Mouse (Mus musculus) liver, adult 2 months (tissue): Measurements from ENCODE around the gene Myl9. TPM values are rescaled to one million over a fixed set of nuclear protein-coding genes. Genes with fewer than 3 reads are reported as not detected.
"Not testable (repeated sequence)": the region's sequence is repeated elsewhere in the genome, so short reads cannot be mapped to it uniquely, and the experiment has no call there.

Source experiments
- DNase-seq: peaks from one replicate; pipeline ENCODE4 v3.0.0-alpha.2; 2011; ENCODE audit warnings: low read depth, low spot score; ENCODE audit errors: extremely low read depth
- H3K27ac ChIP-seq: fragments of 200-500 bp; replicated peaks from 2 replicates; pipeline ENCODE4 v1.5.1; 2012; ENCODE audit warnings: low read depth, mild to moderate bottlenecking, control low read depth, inconsistent platforms, low read length; ENCODE audit not compliant: insufficient read depth
- H3K27me3 ChIP-seq: fragments of 200-500 bp; 2 replicates; pipeline ENCODE4 v1.6.1; 2012; ENCODE audit warnings: mild to moderate bottlenecking, moderate library complexity, low read length, inconsistent platforms; ENCODE audit not compliant: control insufficient read depth, insufficient read depth
- H3K36me3 ChIP-seq: fragments of 200-500 bp; 2 replicates; pipeline ENCODE4 v1.6.1; 2012; ENCODE audit warnings: low read length, inconsistent platforms; ENCODE audit not compliant: control insufficient read depth, insufficient read depth
- H3K4me1 ChIP-seq: fragments of 200-500 bp; 2 replicates; pipeline ENCODE4 v1.6.1; 2011; ENCODE audit warnings: low read length; ENCODE audit not compliant: control insufficient read depth, insufficient read depth
- H3K4me3 ChIP-seq: fragments of 200-500 bp; 2 replicates; pipeline ENCODE4 v1.5.1; 2011; ENCODE audit warnings: low read depth, mild to moderate bottlenecking, control low read depth, low read length, moderate library complexity; ENCODE audit not compliant: insufficient read depth
- H3K79me2 ChIP-seq: fragments of 200-500 bp; 2 replicates; pipeline ENCODE4 v1.6.1; 2012; ENCODE audit warnings: inconsistent platforms, mild to moderate bottlenecking, low read length, moderate library complexity; ENCODE audit not compliant: control insufficient read depth, insufficient read depth
- H3K9ac ChIP-seq: fragments of 200-500 bp; 2 replicates; pipeline ENCODE4 v1.6.1; 2012; ENCODE audit warnings: low read depth, mild to moderate bottlenecking, control low read depth, inconsistent platforms, low read length
- CTCF ChIP-seq: fragments of 200-500 bp; IDR thresholded peaks from 2 replicates; pipeline ENCODE4 v1.5.1; 2011; ENCODE audit warnings: low read depth, low read length, control low read depth
- POLR2A ChIP-seq: fragments of 200-500 bp; IDR thresholded peaks from 2 replicates; pipeline ENCODE4 v1.6.1; 2011; ENCODE audit warnings: low read length, control low read depth; ENCODE audit not compliant: insufficient read depth; ENCODE audit errors: extremely low read depth
- WGBS: fragments of 180-500 bp; shearing (Covaris S2); methylation state at CpG from one replicate; pipeline ENCODE4 v1.1.7; 2018; 5-methylcytosine and 5-hydroxymethylcytosine counted together
- polyA plus RNA-seq: library from polyadenylated mRNA; depleted of rRNA; stranded (reverse); fragments of >200 nt; gene quantifications from 2 replicates; pipeline ENCODE4 v1.2.3, GENCODE M21; 2012
- total RNA-seq: library from RNA; depleted of rRNA; stranded (reverse); fragments of >200 nt; gene quantifications from 2 replicates; pipeline ENCODE4 v1.2.3, GENCODE M21; 2014

Myl9 gene
- total and polyA plus RNA-seq, 2 experiments = 4.6 to 5.6 TPM

DNA sequence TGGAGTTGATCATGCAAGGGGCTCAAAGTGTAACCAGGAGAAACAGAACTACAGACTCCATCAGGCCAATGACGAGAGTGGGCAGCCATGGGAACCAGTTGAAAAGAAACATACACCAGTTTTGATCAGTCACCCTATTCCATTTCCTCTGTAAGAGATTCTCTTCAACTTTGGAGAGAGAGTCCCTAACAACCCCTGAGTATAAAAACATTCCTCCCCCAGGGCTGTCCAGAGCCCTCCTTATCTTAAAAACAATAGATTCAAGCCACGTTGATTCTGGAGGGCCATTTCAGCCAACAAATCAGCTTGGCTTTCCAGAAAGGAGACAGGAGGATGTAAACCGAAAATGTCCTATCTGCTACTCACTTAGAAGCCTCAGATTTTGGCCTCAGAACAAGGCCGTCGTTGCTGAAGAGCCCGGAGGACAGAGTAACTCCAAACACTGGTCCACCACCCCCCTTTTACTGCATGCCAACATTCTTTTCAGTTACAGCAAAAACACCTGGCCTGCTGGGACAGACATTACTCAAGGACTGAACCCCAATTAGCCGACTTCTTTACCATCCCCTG is 8.9 kb downstream of the Myl9 start:
- DNase-seq = no peak

DNA sequence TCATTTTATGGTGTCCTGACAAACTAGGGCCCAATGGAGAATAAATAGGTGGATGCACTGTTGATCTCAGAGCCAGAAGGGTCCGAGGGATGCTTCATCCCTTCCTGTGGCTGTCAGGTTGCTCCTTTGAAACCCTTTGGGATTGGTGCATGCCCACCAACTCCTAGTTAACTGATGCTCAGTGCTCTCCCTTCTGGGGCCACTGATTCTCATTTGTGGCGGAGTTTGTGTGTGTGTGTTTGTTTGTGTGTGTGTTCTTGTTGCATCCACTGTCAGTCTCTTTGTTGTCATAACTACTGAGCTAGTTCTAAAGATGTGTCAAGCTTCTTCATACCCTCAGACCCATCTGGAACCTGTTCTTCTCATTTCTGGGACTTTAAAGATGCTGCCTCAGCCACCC is 9.7 kb downstream of the Myl9 start:
- H3K27ac ChIP-seq = no peak overlapping the region
- H3K4me1 ChIP-seq = no peaks in the 10 kb centered on the region
- no peak for TF ChIP-seq CTCF
- no peak for TF ChIP-seq POLR2A
- H3K27me3 ChIP-seq = no peaks in the 10 kb centered on the region
- WGBS = 95% methylated on average over 2 of the region's 2 CpGs
- no peak overlapping the region for H3K9ac ChIP-seq
- no peaks in the 10 kb centered on the region for H3K36me3 ChIP-seq
- H3K79me2 ChIP-seq = no peaks in the 10 kb centered on the region
- no peak overlapping the region for H3K4me3 ChIP-seq
- DNase-seq = no peak

More for the DNA sequence above, 8.9 kb downstream of the Myl9 start:
- Histone ChIP-seq H3K36me3 (no peaks in the 10 kb centered on the region), H3K4me1 (no peaks in the 10 kb centered on the region), H3K27me3 (no peaks in the 10 kb centered on the region), H3K79me2 (no peaks in the 10 kb centered on the region), H3K9ac (no peak overlapping the region), H3K27ac (no peak overlapping the region), H3K4me3 (no peak overlapping the region)
- no peak for TF ChIP-seq POLR2A
- no peak for TF ChIP-seq CTCF
- WGBS = 57% methylated on average over 7 of the region's 7 CpGs

DNA sequence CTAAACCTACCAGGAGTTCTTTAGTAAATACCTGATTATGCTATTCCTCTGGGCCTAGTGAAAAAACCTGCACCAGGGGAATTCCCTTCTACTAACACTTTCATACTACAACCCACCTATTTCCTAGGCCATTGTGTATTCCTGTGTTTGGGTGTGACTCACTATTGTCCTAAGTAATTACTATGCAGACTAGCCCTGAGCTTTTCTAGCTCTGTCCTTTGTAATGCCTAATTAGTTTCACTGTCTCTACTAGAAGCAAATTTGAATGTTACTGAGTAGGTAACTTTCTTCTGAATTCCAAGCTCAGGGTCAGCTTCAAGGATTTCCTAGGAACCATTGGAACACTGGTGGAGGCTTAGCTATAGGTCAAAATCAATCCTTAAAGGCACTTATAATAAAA is 11.1 kb downstream of the Myl9 start:
- not testable (repeated sequence) for DNase-seq, H3K9ac ChIP-seq, H3K36me3 ChIP-seq, H3K27ac ChIP-seq, H3K4me3 ChIP-seq, H3K4me1 ChIP-seq, H3K27me3 ChIP-seq, H3K79me2 ChIP-seq

DNA sequence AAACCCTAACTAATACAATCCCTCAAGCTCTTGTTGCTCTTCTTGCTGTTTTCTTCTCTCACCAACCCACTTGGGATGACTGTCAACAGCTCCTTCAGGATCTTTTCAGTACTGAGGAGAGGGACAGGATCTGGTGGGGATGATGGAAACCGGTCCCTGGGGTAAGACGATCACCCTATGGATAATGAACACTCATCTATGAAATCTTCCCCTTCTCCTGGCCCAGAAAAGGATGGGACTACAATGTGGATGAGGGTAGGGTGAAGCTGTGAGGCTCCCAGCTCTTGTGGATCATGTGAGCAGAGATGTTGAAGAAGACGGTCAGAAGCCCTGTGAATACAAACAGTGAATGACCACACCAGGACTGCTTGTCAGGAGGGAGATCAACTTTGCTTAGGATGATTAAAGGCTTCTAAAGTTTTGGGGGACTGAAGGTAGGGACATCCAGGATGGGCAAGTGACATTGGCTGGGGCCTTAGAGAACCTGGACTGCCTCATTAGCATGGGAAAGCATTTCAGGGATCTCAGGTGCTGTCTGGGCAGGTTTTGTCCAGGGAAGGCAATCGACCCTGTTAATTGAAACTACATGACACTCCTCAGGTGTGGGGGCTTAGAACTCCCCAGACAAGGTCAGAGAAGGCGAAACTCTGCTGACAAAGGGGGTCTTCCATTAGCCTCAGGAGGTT is 12.0 kb downstream of the Myl9 start:
- Histone ChIP-seq H3K4me1 (no peaks in the 10 kb centered on the region), H3K4me3 (no peak overlapping the region), H3K79me2 (no peaks in the 10 kb centered on the region), H3K36me3 (no peaks in the 10 kb centered on the region), H3K9ac (no peak overlapping the region), H3K27ac (no peak overlapping the region), H3K27me3 (no peaks in the 10 kb centered on the region)
- DNase-seq = no peak
- TF ChIP-seq POLR2A = no peak
- TF ChIP-seq CTCF = no peak
- 93% methylated on average over 5 of the region's 5 CpGs for WGBS

DNA sequence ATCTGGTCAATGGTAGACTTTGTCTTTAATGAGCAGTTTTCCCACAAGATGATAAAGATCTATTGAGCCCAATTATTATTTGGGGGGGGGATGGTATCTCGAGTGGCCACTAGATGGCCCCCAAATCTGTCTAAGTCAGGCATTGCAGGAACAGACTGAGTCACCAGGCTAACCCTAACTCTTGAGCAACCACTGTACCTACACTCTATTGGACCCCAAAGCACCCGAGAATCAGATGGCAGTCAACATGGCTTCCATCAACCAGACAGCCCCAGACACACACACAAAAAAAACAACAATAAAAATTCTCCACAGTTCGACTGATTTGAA is 12.5 kb downstream of the Myl9 start:
- no peaks in the 10 kb centered on the region for H3K27me3 ChIP-seq
- H3K27ac ChIP-seq = no peak overlapping the region
- TF ChIP-seq CTCF = peak; percentile 23; the same call in 1 of the 2 replicates
- TF ChIP-seq POLR2A = no peak
- H3K36me3 ChIP-seq = no peaks in the 10 kb centered on the region
- H3K79me2 ChIP-seq = no peaks in the 10 kb centered on the region
- 44% methylated on average over 3 of the region's 3 CpGs for WGBS
- no peak for DNase-seq
- H3K9ac ChIP-seq = no peak overlapping the region
- no peaks in the 10 kb centered on the region for H3K4me1 ChIP-seq
- no peak overlapping the region for H3K4me3 ChIP-seq

DNA sequence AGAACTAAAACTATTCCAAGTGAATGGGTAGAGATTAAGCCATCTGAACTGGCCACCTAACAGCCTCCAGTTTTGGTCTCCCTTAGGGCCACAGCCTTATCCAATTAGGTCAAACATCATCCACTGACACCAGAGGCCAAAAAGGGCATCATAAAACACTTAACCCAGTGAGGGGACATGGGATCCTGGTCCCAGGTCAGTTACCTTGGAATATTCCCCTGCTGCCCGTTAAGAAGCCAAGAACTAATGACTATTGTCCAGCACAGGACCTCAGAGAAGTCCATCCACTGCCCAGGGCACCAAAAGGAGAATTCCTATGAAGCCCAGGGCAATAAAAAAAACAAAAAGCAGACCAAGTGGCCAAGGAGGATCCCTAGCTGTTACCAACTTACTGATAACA is 13.6 kb downstream of the Myl9 start:
- Histone ChIP-seq H3K27me3 (no peaks in the 10 kb centered on the region), H3K79me2 (no peaks in the 10 kb centered on the region), H3K36me3 (no peaks in the 10 kb centered on the region), H3K9ac (no peak overlapping the region), H3K27ac (no peak overlapping the region), H3K4me1 (no peaks in the 10 kb centered on the region), H3K4me3 (no peak overlapping the region)
- no peak for DNase-seq
- TF ChIP-seq CTCF = no peak
- no peak for TF ChIP-seq POLR2A
- 79% methylated on average over 1 of the region's 1 CpGs for WGBS
